Mouse (Mus musculus) layer of hippocampus, adult 18-20 months (tissue): ENCODE measurements at regions not wholly inside any gene's neighbourhood (a gene's known extent, or its start where the extent isn't known, plus 50 kb on each side); places are given as distances from the start of the nearest gene placed in this dataset.

ENCODE experiments used
- DNase-seq, 2 experiments: peaks; one replicate each; pipeline ENCODE4 v3.0.0; 2022; ENCODE audit warnings: low spot score in 2 of 2

DNA sequence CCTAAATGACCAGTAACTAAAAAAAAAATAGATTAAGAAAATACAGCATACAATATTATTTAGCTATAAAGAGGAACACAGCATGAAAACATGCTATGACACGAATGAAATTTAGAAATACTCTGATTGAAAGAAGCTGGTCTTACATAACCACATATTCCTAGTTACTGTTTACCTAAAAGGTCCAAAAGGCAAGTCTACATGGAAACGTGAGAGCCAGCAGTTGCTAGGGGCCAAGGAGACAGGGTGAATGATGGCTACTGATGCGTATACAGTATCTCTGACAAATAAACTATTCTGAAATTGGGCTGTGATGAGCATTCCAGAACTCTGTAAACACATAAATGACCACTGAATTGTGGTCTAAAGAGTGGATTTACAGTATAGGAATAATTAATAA is 194.5 kb upstream of the Zbtb20 start:
- no peak for DNase-seq

DNA sequence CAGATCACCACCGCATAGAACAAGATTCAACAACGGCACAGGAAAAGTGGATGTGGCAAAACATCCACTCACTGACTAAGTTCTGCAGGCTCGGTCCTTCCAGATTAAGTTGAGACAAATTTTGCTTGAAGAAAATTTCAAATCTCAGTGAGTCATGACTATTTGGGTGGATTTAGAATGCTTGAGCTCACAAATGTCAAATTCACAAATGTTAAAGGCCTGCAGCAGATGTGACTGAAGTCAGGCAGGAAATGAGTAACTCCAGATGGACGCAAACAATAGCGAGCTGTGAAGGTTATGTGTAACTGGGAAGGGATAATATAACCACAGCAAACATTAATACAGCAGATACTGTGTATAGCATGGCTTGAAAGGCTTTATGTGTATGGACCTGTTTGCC is 198.5 kb upstream of the Zbtb20 start:
- peak; percentile 12 for DNase-seq

DNA sequence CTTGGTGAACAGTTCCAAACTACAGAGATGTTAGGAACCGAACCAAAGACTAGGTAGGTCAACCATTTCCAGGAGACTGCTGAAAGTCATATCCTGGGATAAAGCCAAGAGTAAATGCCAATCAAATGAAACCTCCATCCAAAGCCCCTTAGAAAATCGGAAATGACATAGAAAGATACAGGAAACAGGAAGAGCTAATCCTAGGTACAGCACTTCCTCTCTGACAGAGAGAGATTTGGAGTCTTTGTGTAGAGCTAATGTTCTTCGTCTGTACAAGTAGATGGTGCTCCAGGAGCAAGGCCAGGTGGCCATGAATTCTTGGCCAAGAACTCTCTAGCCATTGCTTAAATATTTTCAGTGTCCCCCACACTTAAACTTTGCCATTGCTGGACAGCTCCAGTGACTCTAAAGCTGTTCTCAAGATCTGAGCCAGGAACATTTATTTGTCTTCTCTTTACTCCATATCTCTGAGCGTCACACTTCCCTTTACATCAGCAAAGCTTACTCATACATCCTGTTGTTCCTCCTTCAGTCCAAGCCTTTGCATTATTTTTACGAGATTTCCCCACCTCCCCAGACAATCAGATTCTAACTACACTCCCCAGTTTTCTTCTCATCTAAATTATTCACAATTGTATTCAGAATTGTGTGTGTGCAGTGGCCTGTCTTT is 199.1 kb upstream of the Zbtb20 start:
- DNase-seq: no peak

DNA sequence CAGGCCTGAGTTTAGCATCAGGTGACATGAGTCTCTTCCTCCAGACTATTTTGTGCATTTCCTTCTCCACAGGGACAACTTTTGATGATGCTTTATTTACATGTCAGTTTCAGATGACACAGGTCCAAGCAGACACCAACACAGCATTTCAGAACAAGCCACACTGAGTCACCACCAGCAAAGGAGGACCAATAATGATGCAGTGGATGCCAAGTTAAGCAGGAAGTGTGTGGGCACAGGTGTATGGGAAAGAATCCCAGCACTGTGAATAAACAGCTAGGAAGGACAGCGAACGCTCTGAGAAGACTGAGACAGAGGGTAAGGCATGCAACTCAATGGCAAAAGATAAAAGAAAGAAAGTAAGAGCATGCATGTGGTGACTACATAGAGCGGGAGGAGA is 200.7 kb upstream of the Zbtb20 start:
- DNase-seq: peak in 1 of 2 experiments; percentile 5

DNA sequence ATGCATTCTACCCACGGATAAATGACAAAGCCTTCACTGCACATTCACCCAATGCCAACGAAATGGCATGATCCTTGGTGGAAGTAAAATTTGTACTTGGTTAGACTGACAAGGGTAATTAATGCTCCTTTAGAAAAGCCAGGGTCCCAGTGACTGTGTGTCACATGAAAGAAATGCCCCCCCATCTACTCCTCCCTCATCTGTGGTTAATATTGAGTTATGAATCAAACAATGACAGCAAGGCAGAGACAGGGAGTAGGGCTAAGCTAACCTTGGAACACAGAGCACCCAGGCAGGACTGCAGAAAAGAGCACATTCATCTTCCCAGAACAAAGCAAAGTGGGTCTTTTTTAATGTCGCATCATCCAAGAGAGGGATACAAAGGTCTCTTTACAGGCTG is 209.1 kb upstream of the Zbtb20 start:
- DNase-seq: no peak

DNA sequence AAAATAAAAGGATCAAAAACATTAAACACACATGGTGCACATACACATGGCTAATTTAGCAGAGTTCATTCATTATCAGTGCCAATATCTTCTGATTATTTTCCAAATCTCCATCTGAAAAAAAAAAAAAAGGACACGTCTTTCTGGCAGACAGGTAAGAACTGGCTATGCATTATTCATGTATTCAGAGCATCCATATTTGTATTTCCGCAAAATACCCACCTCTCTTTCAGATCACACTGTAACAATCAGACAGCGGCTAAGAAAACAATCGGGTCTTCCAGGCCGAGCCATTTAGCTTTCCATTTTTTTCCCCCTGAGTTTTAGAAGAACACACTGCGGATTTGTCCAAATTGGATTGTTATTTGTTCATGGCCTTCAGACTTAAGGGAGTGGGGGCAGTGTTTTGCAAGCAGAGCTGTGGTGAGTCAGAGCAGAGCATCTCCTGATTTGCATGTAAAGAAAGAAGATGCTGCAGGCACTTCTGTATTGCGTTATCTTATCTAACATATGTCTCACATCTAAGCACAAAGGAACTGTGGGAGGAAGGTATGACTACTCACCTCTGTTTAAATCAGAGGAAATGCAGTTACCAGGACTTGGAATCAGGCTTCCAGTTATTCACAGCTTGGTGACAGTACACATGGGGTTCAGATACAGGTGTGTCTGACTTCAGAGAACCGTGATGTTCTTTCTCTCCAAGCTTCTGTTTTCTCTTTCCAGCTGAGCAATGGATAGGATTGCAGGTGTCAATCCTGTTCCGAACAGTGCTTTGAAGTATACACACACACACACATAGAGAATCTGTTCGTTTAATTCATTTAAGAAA is 223.6 kb upstream of the Zbtb20 start:
- peak in 1 of 2 experiments; percentile 9 for DNase-seq

DNA sequence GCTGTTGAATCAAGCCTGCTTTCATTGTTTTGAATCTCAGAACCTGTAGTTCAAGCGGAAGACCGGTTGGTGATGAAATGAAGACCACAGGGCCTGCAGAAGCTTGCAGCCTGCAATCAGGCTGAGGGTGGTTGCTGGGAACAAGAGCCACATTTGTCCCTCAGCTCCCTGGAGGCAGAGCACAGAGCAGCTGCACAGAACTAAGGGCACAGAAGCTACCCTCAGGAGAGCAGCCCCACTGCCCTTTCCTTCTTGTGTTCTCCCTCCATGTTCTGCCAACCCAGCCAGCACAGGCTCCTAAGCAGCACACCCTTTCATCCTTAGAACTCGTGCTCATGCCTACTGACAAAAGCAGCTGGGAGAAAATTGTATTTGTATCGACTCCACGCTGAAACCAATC is 225.9 kb upstream of the Zbtb20 start:
- no peak for DNase-seq

DNA sequence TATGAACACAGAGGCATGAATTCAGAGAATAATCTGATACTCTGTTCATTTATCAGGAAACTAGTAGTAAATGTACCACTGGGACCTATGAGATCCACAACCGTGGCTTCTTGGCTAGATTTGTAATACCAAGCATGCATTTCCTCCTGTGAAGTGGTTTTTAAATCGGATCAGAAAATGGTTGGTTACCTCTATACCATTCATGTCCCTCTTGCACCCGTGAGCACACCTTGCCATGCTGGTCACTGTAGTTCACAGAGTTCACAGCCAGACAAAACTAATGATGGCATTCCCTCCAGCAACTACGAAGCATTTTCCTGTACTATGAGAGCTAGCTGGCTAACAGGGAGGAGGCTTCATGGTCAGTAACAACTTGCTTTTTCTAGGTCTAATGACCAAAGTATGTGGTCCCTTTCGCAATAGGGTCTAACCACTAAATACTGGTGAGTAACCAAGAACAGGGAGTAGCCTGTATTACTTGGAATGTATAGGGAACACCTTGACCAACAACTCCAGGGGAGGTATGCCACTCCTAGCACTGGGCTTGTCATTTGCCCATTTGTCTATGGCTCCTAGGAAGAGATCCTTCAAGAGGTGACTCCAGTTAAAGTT is 227.0 kb upstream of the Zbtb20 start:
- DNase-seq: no peak

DNA sequence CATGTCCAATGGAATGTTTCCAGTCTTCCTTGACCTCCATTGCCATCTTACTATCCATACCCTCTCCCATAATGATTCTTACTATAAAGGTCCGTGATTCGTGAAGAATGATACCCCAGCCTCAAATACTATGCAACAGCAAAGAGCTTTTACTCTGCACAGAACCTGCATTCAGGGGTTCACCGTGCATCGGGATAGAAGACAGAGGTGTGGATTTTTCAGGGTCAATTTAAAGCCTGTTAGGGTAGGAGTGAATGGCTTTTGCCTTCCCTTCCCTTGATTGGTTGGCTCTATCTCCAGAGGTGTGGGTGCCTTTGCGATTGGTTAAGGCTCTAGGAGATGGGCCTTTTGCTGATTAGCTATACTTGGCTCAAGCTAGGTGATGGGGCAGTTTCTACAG is 227.9 kb upstream of the Zbtb20 start:
- no peak for DNase-seq

DNA sequence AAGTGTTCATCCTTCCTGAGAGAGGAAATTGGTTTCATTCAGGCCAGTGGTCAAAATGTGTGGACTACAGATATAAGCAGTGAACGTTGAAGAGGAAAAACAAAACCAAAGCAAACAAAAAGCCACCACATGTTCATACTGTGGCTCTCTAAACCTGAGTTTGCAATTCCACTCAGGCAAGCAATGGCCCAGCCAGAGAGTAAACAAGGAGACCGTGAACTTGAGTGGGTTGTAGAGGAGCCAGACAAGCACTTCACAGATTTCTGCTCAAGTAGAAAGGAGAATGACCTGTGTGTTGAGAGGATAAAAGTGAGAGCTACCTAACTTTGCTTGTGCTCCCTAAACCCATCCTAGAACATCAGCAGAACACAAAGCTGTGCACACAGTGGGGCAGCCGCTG is 239.9 kb upstream of the Zbtb20 start:
- no peak for DNase-seq

DNA sequence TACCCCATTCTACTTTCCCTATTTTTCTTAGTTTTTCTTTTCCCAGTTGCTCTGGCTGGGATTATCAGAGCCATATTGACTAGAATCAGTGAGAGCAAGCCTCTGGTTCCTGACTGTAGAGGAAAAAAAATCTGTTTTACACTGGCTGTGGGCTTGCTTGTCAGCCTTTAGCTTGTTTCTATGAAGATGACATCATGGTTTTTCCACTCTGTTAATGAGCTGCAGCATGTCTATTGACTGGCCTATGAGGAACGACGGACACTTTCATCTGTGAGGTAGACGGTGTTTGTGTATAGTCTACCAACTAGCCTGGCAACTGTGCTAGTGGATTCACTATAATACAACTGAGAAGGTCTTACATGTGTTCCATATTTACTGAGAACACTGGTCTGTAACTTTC is 248.0 kb upstream of the Zbtb20 start:
- DNase-seq: no peak

DNA sequence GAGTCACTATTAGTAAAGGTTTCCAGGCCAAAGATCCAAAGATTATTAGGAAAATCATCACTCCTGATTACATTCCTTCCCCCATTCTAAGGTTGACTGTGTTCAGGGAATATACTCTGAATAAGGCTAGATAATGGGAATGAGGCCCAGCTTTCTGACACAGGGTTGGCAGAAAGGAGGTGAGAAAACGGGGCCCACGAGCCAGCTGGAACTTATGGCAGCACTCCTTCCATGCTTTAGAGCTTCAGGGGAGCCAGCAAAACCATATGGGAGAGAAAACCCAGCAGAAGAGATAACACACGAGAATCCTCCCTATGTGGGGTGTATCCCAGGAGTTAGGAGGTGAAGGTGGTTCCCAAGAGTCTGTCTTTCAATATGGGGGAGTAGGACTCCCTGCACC is 259.8 kb upstream of the Zbtb20 start:
- DNase-seq: peak; percentile 84 to 92

DNA sequence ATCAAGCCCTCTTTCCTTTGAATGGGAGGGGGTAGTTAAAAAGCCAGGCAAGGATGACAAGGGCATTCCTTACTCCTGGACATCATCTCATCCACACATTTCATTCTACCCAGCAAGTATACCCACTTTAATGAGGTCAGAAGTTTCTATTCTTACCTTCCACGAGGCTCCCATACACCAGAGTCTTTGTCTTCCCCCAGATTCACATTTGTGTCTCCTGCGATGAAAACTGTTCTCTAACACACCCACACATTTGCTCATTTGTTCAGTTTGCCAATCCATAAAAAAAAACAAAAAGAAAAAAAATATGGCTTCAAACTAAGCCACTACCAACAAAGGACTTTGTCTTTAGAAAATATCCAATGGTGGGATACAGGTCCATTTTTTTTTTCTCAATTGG is 263.7 kb upstream of the Zbtb20 start:
- no peak for DNase-seq

DNA sequence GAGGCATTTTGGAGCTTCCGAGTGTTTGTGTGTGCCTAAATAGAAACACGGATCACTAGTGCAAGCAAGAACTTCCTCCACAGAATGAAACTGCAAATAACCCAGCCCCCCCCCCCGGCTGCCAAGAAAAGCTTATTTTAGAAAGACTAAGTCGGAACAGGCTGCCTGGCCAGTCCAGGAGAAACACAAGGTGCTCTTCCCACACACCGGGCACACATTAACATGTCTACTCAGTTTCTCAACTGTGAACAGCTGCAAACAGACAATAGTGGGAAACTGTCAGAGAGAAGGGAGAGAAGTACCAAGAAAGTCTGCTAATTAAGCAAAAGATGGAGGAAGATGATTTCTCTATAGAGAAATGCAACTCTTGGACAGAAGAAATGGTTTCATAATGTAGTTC is 267.3 kb upstream of the Zbtb20 start:
- no peak for DNase-seq

DNA sequence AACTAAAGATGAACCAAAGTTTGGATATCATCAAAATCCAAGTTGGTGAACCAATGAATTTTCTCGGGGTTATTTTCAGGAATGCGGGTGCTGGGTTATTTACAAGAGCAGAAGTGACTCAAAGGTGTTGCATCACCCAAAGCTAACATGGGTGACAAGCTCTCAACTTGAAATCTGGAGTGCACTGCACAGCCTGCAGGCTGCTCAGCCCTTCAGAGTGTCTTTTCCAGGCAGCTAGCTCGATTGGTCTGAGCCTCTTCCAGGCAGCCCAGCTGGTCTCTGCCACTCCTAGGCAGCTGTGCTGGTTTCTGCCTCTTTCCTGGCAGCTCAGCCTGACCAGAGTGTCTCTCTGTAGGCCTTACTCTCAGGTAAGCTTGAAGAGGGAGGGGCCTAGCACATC is 251.9 kb upstream of the Gap43 start:
- DNase-seq: no peak

DNA sequence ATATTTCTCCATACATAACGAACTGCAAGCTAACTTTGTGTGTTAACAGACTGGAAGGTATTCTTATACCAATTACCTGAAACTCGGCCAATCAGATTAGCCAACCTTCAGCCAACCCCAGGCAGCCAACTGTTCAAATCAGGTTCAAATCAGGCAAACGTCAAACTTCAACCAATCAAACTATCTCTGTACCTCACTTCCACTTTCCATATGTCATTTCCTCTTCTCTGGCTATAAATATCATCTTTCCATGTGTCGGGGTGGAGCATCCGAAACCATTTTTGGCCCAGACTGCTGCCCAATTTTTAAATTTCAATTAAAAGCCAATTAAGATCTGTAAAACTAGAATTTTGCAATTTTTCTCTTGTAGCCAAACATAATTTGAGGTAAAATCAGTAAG is 251.1 kb upstream of the Gap43 start:
- DNase-seq: no peak

DNA sequence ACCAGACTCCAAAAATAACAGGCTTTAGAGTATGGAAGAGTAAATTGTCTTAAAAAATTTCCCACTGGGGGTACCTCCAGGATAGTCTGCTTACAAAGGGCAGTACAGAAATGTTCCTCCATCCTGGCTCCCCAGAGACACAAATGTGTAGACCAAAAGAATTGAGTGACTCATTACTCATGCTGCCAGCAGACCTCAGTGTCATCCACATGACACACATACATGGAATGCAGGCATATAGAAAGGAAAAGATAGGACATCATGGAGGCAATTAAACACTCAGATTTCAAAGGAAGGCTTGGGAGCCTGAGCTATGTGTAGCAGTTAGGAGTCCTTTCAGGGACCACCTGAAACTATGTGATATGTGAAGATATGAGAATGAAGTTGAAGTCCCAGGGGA is 245.7 kb upstream of the Gap43 start:
- DNase-seq: no peak

DNA sequence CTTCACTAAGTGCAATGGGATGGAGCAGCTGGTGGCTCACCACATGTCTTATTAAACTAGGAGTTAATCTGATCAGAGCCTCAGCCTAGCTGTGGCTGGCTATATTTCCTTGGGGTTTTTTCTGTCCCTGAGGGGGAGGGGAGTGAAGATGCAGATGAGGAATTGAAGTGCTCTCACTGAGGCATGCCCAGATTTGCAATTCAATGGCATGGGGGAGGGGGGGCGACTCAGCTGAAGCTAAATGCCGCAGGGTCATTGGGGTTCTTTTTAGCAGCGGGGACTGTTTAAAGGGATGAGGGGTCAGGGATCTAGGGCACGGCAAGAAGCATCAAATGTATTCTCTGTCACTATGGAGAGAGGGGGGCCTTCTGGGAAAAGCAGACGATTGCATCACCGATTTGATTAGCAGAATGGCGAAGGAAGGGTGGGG is 235.1 kb upstream of the Gap43 start:
- DNase-seq: no peak

DNA sequence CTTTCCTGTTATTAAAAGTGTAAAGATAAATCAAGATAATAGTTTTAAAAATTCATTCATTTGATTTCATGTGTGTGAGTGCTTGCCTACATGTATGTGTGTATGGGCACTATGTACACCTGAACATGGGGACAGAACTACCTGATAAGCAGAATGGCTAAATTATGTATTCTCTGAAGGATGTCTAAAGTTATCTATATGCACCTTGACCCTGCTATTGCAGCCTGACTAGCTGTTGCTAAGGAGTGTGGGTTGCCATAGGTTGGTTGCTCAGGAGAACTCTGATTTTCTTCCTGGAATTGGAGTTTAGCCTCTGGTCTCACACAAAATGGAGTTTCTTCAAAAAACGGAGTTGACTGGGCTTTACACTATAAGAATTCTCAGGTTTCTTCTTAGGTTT is 234.5 kb upstream of the Gap43 start:
- DNase-seq: no peak

DNA sequence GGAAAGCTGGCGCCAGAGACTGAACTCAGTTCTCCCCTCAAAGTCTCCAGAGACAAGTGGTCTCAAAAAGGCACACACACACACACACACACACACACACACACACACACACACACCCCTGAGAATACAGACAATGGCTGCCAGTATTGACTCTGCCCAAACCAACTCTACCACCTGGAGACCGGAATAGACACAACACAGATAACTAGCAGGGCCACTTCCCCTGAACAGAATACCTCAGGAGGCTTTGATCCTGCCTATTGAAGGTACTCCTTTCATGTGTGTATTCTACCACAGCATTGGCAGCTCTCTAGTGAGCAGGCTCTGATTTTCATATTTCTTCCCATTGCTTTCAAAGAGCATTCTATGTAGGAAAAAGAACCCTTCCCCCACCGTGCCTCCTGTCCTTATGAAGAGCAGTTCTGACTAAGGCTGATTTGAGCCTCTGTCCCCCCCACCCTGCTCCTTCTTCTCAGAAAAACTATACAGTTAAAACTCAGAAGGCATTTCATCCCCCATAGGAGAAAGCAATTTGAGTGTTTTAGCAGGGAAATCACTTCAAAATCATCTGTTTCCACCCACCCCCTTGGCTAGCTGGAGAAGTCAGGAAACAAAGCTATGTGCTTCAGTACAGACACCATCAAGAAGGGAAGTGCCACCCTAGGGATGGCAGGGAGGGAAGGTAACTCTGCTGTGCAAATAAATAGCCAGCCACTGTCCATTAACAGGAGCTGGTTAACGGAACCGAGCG is 230.0 kb upstream of the Gap43 start:
- DNase-seq: peak in 1 of 2 experiments; percentile 11

DNA sequence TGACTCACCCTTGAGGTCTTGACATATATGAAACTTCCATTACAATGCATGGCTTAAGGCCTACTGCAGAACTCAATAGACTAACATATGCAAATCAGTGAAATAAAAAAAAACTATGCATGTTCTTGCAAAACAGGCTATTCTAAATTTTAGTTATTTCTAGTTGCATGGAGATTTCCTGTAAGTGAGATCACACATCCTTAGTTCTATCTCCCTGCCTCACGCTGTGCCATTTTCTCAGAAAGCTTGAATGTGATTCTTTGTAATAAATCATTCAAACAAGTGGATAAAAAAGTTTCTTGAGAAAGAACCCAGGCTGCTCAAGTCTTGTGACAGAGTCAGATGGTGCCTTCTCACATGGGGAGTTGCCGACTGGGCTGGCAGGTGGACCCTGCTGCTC is 228.9 kb upstream of the Gap43 start:
- no peak for DNase-seq

DNA sequence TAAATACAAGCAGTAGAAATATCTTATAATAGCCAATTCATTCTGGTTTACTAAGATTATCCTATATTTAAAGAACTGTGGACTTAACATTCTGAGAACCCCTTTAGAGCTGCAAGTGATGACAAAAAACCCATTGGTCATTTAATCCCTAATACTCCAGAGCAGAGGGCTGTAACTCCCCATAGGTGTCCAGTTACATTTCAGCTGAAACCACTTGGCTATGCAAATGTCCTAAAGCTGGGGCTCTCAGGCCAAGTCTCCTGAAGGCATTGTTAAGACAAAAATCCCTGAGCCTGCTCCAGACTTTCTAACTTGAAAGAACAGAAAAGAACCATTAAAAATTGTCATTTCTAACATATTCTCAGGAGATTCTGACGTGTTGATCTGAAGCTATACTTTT is 209.1 kb upstream of the Gap43 start:
- DNase-seq: no peak
